Mouse (Mus musculus): ENCODE results near the gene Ly6g6c.

The Ly6g6c gene

DNA sequence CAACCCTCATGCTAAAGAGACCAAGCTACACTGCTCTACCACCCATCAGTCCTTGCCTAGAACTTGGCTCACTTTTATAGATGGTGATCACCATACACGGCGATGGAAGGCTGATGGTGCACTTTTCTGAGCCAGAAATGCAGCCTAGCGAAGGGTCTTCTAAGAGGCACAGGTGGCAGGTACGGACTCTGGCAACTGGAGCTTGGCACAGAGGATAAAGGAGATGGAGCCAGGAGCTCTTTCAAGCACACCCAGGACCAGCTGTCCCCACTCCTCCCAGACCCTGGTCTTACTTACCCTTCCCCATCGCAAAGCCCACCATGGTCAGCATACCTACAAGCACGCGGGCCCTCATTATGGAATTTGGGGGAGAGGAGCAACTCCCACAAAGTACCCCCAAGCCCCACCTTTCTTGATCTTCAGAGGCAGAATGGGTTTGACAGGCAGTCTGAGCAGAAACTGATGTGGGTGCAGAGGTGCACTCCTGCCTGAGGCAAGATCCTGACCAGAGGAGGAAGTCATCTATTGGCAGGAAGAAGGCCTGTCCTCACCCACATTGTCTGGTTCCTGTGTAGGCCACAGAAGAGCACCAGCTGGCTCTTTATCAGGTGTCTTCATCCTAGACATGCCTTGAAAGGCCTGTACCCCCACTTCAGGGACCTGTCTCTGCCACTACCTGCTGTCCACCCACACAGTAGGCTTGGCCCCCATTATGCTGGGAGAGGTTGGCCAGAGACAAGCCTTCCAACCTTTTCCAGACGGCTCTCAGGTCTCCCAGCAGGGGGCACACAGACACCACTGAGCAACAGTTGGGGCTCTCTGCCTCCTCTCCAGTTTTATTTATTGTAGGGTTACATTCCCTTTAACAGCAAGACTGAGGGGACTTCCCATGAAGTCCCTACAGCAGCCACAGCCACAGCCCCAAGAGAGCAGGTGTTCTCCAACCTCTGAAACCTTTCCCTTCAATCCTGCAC, 50.1 kb downstream of the Ly6g6c start, which contains the start of gene Ly6g5b:
Ly6g5b (minus strand) TSS at position 383 of the 974 bp plus-strand sequence.
- no peak for DNase-seq (ENCODE audit: low read depth, low spot score)

All from retina, postnatal 7 days (tissue).